Comparison of ENCODE assay signal across 13 mouse cellular contexts in genomic region chr6:77537055-77537807, GRCm38 (mm10).
DNase-seq lines count a peak whose midpoint lies in the region; ATAC-seq lines count a peak whose summit lies in the region.
"Had no signal": no experiment of that assay in that cellular context is flagged by ENCODE, and none has a peak within 500 bp of the region (broad histone marks: within the 10 kb centered on the region; RNA-seq: fewer than 3 reads in every experiment).

No protein-coding gene starts in this region.

- H3K4me2 ChIP-seq in embryonic facial prominence, embryonic 15.5 days (replicated peaks), result 0 out of 2 replicates have a peak overlapping the region, but pooled peaks have one; percentile 8
- H3K4me2 ChIP-seq in hindbrain, embryonic 16.5 days (ENCODE audit: low read length), result peak overlapping the region; percentile 43
- H3K4me2 ChIP-seq: kidney, embryonic 15.5 days had no signal

- no peaks in the 10 kb centered on the region for H3K36me3 ChIP-seq in embryonic facial prominence, embryonic 15.5 days
- no peaks in the 10 kb centered on the region for H3K36me3 ChIP-seq in hindbrain, embryonic 16.5 days (ENCODE audit: control insufficient read depth, insufficient read depth, low read length)
- H3K36me3 ChIP-seq: kidney, embryonic 15.5 days had no signal

- no peak overlapping the region for H3K9ac ChIP-seq in embryonic facial prominence, embryonic 15.5 days
- H3K9ac ChIP-seq in hindbrain, embryonic 16.5 days (ENCODE audit: low read depth, low read length), result no peak overlapping the region
- H3K9ac ChIP-seq: kidney, embryonic 15.5 days had no signal

- no peak overlapping the region for H3K27ac ChIP-seq in embryonic facial prominence, embryonic 15.5 days (replicated peaks)
- peak overlapping the region; percentile 16; the same call in 1 of the 2 replicates for H3K27ac ChIP-seq in hindbrain, embryonic 16.5 days (ENCODE audit: low read depth, low read length)
- H3K27ac ChIP-seq: kidney, embryonic 15.5 days had no signal

- no peak overlapping the region for H3K4me3 ChIP-seq in embryonic facial prominence, embryonic 15.5 days (replicated peaks)
- no peak overlapping the region for H3K4me3 ChIP-seq in hindbrain, embryonic 16.5 days (ENCODE audit: low read length)
- H3K4me3 ChIP-seq: kidney, embryonic 15.5 days had no signal

- peak; percentile 55; the same call in 1 of the 2 replicates for ATAC-seq in frontal cortex, adult (ENCODE audit: low TSS enrichment)
- ATAC-seq in embryonic facial prominence, embryonic 15.5 days (ENCODE audit: insufficient number of reproducible peaks, low FRiP score, low TSS enrichment, low read depth), result no peak
- peak; percentile 70 for ATAC-seq in hindbrain, embryonic 16.5 days
- ATAC-seq in cerebellum, adult (ENCODE audit: insufficient number of reproducible peaks, low FRiP score, low TSS enrichment), result no peak

- WGBS in embryonic facial prominence, embryonic 15.5 days, result 28% methylated on average over 15 of the region's 15 CpGs
- 33% methylated on average over 15 of the region's 15 CpGs for WGBS in hindbrain, embryonic 16.5 days

- 0 out of 2 replicates have a peak, but pooled peaks cover 3% of the 10 kb centered on the region for H3K4me1 ChIP-seq in embryonic facial prominence, embryonic 15.5 days
- H3K4me1 ChIP-seq in hindbrain, embryonic 16.5 days (ENCODE audit: control insufficient read depth, insufficient read depth, low read depth, low read length), result peaks cover 5% of the 10 kb centered on the region; the same call in 1 of the 2 replicates
- H3K4me1 ChIP-seq: kidney, embryonic 15.5 days had no signal

- no peaks in the 10 kb centered on the region for H3K27me3 ChIP-seq in embryonic facial prominence, embryonic 15.5 days
- no peaks in the 10 kb centered on the region for H3K27me3 ChIP-seq in hindbrain, embryonic 16.5 days (replicated peaks; ENCODE audit: control insufficient read depth, insufficient read depth, low read length)
- H3K27me3 ChIP-seq: kidney, embryonic 15.5 days had no signal

- 0 out of 2 replicates have a peak, but pooled peaks cover 4% of the 10 kb centered on the region for H3K9me3 ChIP-seq in embryonic facial prominence, embryonic 15.5 days (replicated peaks)
- H3K9me3 ChIP-seq in hindbrain, embryonic 16.5 days (ENCODE audit: control insufficient read depth, low read length), result no peaks in the 10 kb centered on the region
- H3K9me3 ChIP-seq: kidney, embryonic 15.5 days had no signal

- no peak for DNase-seq in frontal cortex, postnatal 14 days (ENCODE audit: low spot score in 2 of 2)
- peak; percentile 19 for DNase-seq in brain, adult 2 months (ENCODE audit: low read depth, low spot score)
- no peak for DNase-seq in adipocyte (ENCODE audit: low spot score)
- DNase-seq in adrenal gland, adult 2 months, result no peak
- DNase-seq: cerebellum, adult 8-10 months; heart, postnatal 10 days; lung, postnatal 10 days; thymus, postnatal 14 days had no signal

Comparison
In these comparisons a context has a peak if more than half of its experiments do, and no peak if none do; other contexts are left out.
1. ATAC-seq: peak in frontal cortex, adult (single experiment) and hindbrain, embryonic 16.5 days (single experiment); none in embryonic facial prominence, embryonic 15.5 days (single experiment) and cerebellum, adult (single experiment).